Mouse (Mus musculus) adrenal gland, adult 2 months (tissue): ENCODE data around the gene Il22ra1. TPM values are rescaled to one million over a fixed set of nuclear protein-coding genes. Genes with fewer than 3 reads are reported as not detected.

ENCODE experiments used
- DNase-seq: peaks from one replicate; pipeline ENCODE4 v3.0.0; 2021
- polyA plus RNA-seq: library from polyadenylated mRNA; depleted of rRNA; stranded (reverse); fragments of >200 nt; gene quantifications from 2 replicates; pipeline ENCODE4 v1.2.3, GENCODE M21; 2012; rRNA removed
- total RNA-seq, 2 experiments: library from RNA; stranded (reverse); gene quantifications; 2 replicates each; pipeline ENCODE4 v1.2.3; 2021

Il22ra1 gene
- total and polyA plus RNA-seq, 3 experiments: 0.43 to 1.2 (median 0.59) TPM

- DNase-seq: no peak
Measured at GRCm38 (mm10) chr4:135771592-135771991, 43.6 kb downstream of the Il22ra1 start.

- DNase-seq: no peak
Measured at GRCm38 (mm10) chr4:135772671-135773070, 44.7 kb downstream of the Il22ra1 start.

DNA sequence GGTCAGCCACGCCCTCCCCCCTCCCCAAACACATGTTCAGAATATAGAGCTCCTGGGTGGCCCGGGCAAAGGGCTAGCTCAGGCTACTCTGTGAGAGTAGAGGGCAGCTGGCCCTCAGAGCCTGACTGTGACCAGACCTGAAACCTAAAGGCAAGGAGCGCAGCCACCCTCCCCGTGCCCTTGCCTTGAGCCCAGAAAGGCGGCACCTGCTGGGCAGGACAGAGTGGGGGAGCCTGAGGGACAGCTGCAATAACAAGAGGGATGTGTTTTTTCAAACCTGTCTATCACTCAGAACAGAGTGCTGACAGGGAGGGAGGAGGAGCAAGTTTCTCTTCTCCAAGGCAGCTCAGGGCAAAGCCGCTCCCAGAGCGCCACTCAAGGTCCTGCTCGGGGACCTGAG is 46.5 kb downstream of the Il22ra1 start:
- DNase-seq: no peak

- DNase-seq: no peak
Measured at GRCm38 (mm10) chr4:135776850-135777249, 48.9 kb downstream of the Il22ra1 start.

DNA sequence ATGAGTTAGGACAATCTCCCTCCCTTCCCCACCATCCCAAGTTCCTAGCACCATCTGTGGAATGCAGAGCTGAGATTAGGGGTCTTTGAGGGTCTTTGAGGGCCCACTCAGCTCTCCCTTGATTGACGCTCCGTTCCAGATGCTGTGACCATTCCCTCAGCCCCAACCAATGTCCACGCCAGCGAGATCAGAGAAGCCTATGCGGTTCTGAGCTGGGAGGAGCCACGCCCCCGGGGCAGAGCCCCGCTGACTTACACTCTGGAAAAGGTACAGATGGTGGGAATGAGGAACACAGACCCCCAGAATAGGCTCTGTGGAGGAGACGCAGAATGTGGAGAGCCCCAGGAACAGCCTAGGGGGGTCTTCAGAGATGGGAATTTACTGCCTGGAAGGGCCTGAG is 51.7 kb downstream of the Il22ra1 start:
- no peak for DNase-seq

GRCm38 (mm10) chr4:135780255-135780654 is 52.3 kb downstream of the Il22ra1 start:
- DNase-seq: no peak

- DNase-seq: no peak
Measured at GRCm38 (mm10) chr4:135781304-135781703, 53.3 kb downstream of the Il22ra1 start.

DNA sequence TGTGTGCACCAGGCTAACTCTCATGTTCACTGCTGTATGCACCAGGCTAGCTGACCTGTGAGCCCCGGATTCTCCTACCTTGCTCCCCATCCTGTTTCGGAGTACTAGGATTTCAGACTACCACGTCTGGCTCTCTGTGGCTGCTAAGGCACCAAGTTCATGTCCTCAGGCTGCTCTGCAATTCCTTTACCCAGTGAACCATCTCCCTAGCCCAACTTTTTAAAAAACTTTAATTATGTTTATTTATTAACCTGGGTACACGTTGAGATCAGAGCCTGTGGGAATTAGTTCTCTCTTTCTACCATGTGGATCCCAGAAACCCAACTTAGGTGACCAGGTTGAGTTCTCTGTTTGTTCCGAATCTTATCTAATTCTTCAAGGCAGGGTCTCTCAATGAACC is 58.6 kb downstream of the Il22ra1 start:
- DNase-seq: no peak

DNA sequence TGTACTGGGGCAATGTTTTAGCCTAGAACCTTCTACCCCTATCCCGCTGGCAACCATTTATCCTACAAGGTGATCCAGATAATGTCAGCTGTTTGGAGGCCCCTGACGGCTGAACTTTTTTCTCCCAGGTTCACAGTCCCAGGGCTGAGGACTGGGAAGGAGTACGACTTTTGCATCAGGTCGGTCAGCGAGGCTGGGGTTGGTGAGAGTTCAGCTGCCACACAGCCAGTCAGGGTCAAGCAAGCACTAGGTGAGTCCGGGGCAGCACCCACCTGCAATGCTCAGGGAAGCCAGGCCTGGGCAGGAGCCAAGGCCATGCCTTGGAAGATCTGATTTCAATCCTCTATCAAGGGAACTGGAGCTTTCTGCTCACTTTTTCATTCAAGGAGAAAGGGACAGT is 59.3 kb downstream of the Il22ra1 start:
- DNase-seq: no peak

- no peak for DNase-seq
Measured at GRCm38 (mm10) chr4:135789135-135789534, 61.2 kb downstream of the Il22ra1 start.

DNA sequence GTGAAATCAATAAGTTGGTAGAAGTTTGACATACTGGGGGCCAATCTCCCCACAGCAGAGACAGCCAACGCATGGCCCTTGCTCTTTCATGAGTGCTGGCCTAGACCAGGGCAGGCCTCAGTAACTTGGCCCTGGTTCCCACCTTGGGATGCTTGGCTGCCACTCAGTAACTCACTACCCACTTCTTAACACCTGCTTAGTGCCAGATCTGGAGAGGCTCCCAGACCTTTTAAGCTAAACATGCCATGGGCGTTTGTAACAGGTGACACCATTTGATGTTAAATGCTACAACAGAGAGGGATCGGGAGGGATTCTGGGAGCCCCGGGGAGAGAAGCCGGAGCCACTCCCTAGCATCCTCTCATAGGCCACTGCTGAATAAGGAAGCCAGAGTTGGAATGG is 64.8 kb downstream of the Il22ra1 start:
- DNase-seq: no peak

GRCm38 (mm10) chr4:135797931-135798330 is 70.0 kb downstream of the Il22ra1 start:
- peak; percentile 40 for DNase-seq

- peak; percentile 91 for DNase-seq
Measured at GRCm38 (mm10) chr4:135801543-135801942, 73.6 kb downstream of the Il22ra1 start.

Other genes starting within 250 kb of the Il22ra1 start
- gene Stpg1, start 233.4 kb upstream of the Il22ra1 start, total RNA-seq: under 1 TPM; 0.32 to 0.41 TPM
- 0.35 and 0.65 TPM in 2 replicates for gene Stpg1, start 233.4 kb upstream of the Il22ra1 start, polyA plus RNA-seq
- gene Nipal3, start 233.1 kb upstream of the Il22ra1 start, total RNA-seq: 10 to 100 TPM; 16.0 to 24.6 TPM
- gene Nipal3, start 233.1 kb upstream of the Il22ra1 start, polyA plus RNA-seq: 15.2 and 21.6 TPM in 2 replicates
- under 1 TPM in 1 of 2 experiments, not detected in 1; 0.10 TPM for gene Grhl3, start 154.5 kb upstream of the Il22ra1 start, total RNA-seq
- not detected in 2 replicates for gene Grhl3, start 154.5 kb upstream of the Il22ra1 start, polyA plus RNA-seq
- under 1 TPM in 1 of 2 experiments, not detected in 1; 0.45 TPM for gene Ifnlr1, start 41.9 kb upstream of the Il22ra1 start, total RNA-seq
- 0.04 and 0.08 TPM in 2 replicates for gene Ifnlr1, start 41.9 kb upstream of the Il22ra1 start, polyA plus RNA-seq
- gene Myom3, start 31.5 kb downstream of the Il22ra1 start, total RNA-seq: under 1 TPM; 0.40 to 0.55 TPM
- 0.08 and 0.10 TPM in 2 replicates for gene Myom3, start 31.5 kb downstream of the Il22ra1 start, polyA plus RNA-seq
- gene Srsf10, start 127.6 kb downstream of the Il22ra1 start, total RNA-seq: 100 to 1,000 TPM in 1 of 2 experiments, 10 to 100 TPM in 1; 84.2 to 139 TPM
- gene Srsf10, start 127.6 kb downstream of the Il22ra1 start, polyA plus RNA-seq: 111 and 117 TPM in 2 replicates
- 100 to 1,000 TPM in 1 of 2 experiments, 10 to 100 TPM in 1; 99.4 to 128 TPM for gene Pnrc2, start 145.7 kb downstream of the Il22ra1 start, total RNA-seq
- gene Pnrc2, start 145.7 kb downstream of the Il22ra1 start, polyA plus RNA-seq: 5.5 and 8.6 TPM in 2 replicates
- gene Cnr2, start 167.2 kb downstream of the Il22ra1 start, total RNA-seq: 1 to 10 TPM in 1 of 2 experiments, under 1 TPM in 1; 0.92 to 2.5 TPM
- 1.8 and 2.1 TPM in 2 replicates for gene Cnr2, start 167.2 kb downstream of the Il22ra1 start, polyA plus RNA-seq
- gene Fuca1, start 192.6 kb downstream of the Il22ra1 start, total RNA-seq: 10 to 100 TPM; 82.7 to 86.3 TPM
- gene Fuca1, start 192.6 kb downstream of the Il22ra1 start, polyA plus RNA-seq: 31.8 and 35.2 TPM in 2 replicates
- gene Hmgcl, start 218.3 kb downstream of the Il22ra1 start, total RNA-seq: 10 to 100 TPM; 42.7 to 71.0 TPM
- 33.9 and 35.3 TPM in 2 replicates for gene Hmgcl, start 218.3 kb downstream of the Il22ra1 start, polyA plus RNA-seq
- gene Gale, start 235.6 kb downstream of the Il22ra1 start, total RNA-seq: 10 to 100 TPM; 15.5 to 24.8 TPM
- 22.9 and 33.3 TPM in 2 replicates for gene Gale, start 235.6 kb downstream of the Il22ra1 start, polyA plus RNA-seq
- 10 to 100 TPM; 59.8 to 78.2 TPM for gene Lypla2, start 244.5 kb downstream of the Il22ra1 start, total RNA-seq
- 155 and 169 TPM in 2 replicates for gene Lypla2, start 244.5 kb downstream of the Il22ra1 start, polyA plus RNA-seq